Mouse (Mus musculus) midbrain, postnatal 0 days (tissue): ENCODE data around the gene Fam160b1. TPM values are rescaled to one million over a fixed set of nuclear protein-coding genes. Genes with fewer than 3 reads are reported as not detected.

Experiments
- ATAC-seq: fragments of 200-750 bp; cut with Nextera tagmentation; 2 replicates; pipeline ENCODE4 v1.8.0; 2017; ENCODE audit warnings: moderate number of reproducible peaks, mild to moderate bottlenecking, moderate TSS enrichment, moderate library complexity; ENCODE audit not compliant: low FRiP score
- DNase-seq: peaks from one replicate; pipeline ENCODE4 v3.0.0-alpha.2; 2015; ENCODE audit warnings: low spot score
- H3K27ac ChIP-seq: fragments of 300-500 bp; sonication (generic); 2 replicates; pipeline ENCODE4 v1.5.1; 2014; ENCODE audit warnings: low read depth, mild to moderate bottlenecking, low read length, mixed read lengths
- H3K27me3 ChIP-seq: fragments of 300-500 bp; sonication (generic); 2 replicates; pipeline ENCODE4 v1.6.1; 2014; ENCODE audit warnings: low read length, control low read depth, mixed read lengths; ENCODE audit not compliant: insufficient read depth
- H3K36me3 ChIP-seq: fragments of 300-500 bp; sonication (generic); 2 replicates; pipeline ENCODE4 v1.6.1; 2014; ENCODE audit warnings: low read length, control low read depth, mixed read lengths; ENCODE audit not compliant: insufficient read depth
- H3K4me1 ChIP-seq: fragments of 300-500 bp; sonication (generic); 2 replicates; pipeline ENCODE4 v1.6.1; 2014; ENCODE audit warnings: mild to moderate bottlenecking, control low read depth, antibody characterized with exemption, low read length, mixed read lengths; ENCODE audit not compliant: insufficient read depth
- H3K4me2 ChIP-seq: fragments of 300-500 bp; sonication (generic); 2 replicates; pipeline ENCODE4 v1.6.1; 2014; ENCODE audit warnings: low read depth, mild to moderate bottlenecking, low read length, mixed read lengths; ENCODE audit not compliant: poor library complexity, severe bottlenecking
- H3K4me3 ChIP-seq: fragments of 300-500 bp; sonication (generic); 2 replicates; pipeline ENCODE4 v1.5.1; 2014; ENCODE audit warnings: low read depth, mild to moderate bottlenecking, low read length, moderate library complexity
- H3K9ac ChIP-seq: fragments of 300-500 bp; sonication (generic); replicated peaks from 2 replicates; pipeline ENCODE4 v1.6.1; 2014; ENCODE audit warnings: mild to moderate bottlenecking, low read length, moderate library complexity, mixed read lengths; ENCODE audit not compliant: poor library complexity, severe bottlenecking
- H3K9me3 ChIP-seq: fragments of 300-500 bp; sonication (generic); 2 replicates; pipeline ENCODE4 v1.6.1; 2016; ENCODE audit warnings: low read length, control low read depth
- CTCF ChIP-seq: IDR thresholded peaks from 2 replicates; pipeline ENCODE4 v1.5.1; 2016; ENCODE audit warnings: antibody characterized with exemption, mild to moderate bottlenecking
- WGBS: fragments of 180-500 bp; shearing (Covaris S2); extraction: QIAGEN DNeasy Blood & Tissue Kit; methylation state at CpG from one replicate; pipeline ENCODE4 v1.1.7; 2014; 5-methylcytosine and 5-hydroxymethylcytosine counted together
- polyA plus RNA-seq: library from polyadenylated mRNA; unstranded; fragments of >200 nt; fragmentation: Nextera tagmentation; extraction: Ambion mirVana; gene quantifications from 2 replicates; pipeline ENCODE4 v1.2.1, GENCODE M21; 2015
- total RNA-seq: library from RNA; depleted of rRNA; stranded (reverse); fragments of >200 nt; gene quantifications from 2 replicates; pipeline ENCODE4 v1.2.3, GENCODE M21; 2014

Fam160b1 gene
- total and polyA plus RNA-seq, 2 experiments from 2014 or later = 11.0 to 19.9 TPM

DNA sequence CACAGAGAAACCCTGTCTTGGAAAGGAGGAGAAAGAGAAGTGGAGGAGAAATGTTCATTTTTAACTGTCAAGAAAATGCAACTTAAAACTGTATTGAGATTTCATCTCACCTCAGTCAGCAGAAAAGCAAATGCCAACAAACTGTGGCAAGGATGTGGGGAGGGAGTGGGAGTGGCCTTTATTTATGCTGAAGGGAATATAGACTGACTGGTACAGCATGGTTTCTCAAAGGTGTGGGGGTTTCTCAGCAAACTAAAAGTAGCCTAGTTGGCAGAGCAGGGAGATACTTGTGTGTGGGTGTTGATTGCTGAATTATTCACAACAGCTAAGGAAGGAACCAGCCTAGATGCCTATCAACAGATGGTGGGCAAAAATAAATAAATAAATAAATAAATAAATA is 32.8 kb upstream of the Fam160b1 start:
- no peak for TF ChIP-seq CTCF
- Histone ChIP-seq H3K9me3 (no peaks in the 10 kb centered on the region), H3K4me1 (no peaks in the 10 kb centered on the region), H3K9ac (no peak overlapping the region), H3K4me3 (no peak overlapping the region), H3K36me3 (no peaks in the 10 kb centered on the region), H3K27ac (no peak overlapping the region), H3K27me3 (no peaks in the 10 kb centered on the region), H3K4me2 (no peak overlapping the region)
- DNase-seq (no peak), ATAC-seq (no peak)

DNA sequence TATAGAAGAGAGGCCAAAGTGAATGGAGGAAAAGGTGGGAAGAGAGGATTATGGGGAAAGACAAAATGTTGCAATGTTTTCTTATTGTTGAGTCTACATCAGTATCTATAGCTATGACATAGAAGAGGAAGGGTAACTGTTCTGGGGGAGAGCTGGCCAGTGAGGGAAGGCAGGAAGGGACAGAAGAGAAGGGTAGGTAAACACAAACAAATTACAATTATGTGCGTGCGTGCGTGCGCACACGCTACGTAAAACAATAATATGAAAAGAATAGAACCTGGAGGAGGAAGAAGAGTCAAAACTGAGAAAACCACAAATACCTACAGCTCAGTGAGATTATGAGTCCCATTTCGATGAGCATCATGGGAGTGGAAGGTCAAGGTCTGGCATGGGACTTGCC is 32.2 kb upstream of the Fam160b1 start:
- Histone ChIP-seq H3K4me2 (no peak overlapping the region), H3K4me1 (no peaks in the 10 kb centered on the region), H3K4me3 (no peak overlapping the region), H3K27me3 (no peaks in the 10 kb centered on the region), H3K9ac (no peak overlapping the region), H3K36me3 (no peaks in the 10 kb centered on the region), H3K27ac (no peak overlapping the region), H3K9me3 (no peaks in the 10 kb centered on the region)
- DNase-seq (no peak), ATAC-seq (no peak)
- no peak for TF ChIP-seq CTCF
- 97% methylated on average over 7 of the region's 7 CpGs for WGBS

DNA sequence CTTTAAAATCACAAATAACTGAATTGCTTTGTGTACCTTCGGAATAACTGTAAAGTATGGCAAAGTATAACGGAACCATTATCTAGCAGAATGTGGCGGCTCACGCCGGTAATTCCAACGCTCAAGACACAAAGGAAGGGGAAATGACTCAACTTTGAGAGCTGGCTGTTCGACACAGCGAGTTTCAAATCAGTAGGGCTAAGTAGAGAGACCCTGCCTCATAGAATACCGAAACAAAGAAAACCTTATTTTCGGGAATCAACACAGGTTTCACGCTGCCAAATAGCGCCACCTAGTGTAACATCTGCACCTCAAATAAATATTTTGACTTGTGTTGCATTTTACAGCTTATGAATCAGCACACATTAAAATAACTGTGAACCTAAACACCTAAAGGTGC is 31.7 kb upstream of the Fam160b1 start:
- H3K4me3 ChIP-seq = no peak overlapping the region
- no peaks in the 10 kb centered on the region for H3K4me1 ChIP-seq
- no peaks in the 10 kb centered on the region for H3K9me3 ChIP-seq
- TF ChIP-seq CTCF = peak; percentile 80
- H3K27me3 ChIP-seq = no peaks in the 10 kb centered on the region
- H3K9ac ChIP-seq = no peak overlapping the region
- DNase-seq (peak; percentile 56), ATAC-seq (no peak)
- no peak overlapping the region for H3K4me2 ChIP-seq
- H3K36me3 ChIP-seq = no peaks in the 10 kb centered on the region
- no peak overlapping the region for H3K27ac ChIP-seq
- 57% methylated on average over 12 of the region's 12 CpGs for WGBS

DNA sequence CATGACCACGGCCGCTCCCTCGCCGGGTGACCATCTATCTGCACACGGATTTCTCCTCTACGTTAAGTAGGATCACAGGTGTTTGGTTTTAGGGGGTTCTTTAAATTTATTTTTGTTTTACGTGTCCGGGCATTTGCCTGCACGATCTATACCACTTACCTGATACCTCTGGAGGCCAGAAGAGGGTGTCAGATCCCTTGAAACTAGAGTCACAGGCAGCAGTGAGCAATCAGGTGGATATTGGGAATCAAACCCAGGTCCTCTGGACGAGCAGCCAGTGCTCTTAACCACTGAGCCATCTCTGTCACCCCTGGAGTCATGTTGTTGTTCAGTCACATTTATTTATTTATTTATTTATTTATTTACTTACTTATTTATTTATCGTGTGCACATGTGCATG is 30.2 kb upstream of the Fam160b1 start:
- H3K27ac ChIP-seq = no peak overlapping the region
- no peak for ATAC-seq
- no peaks in the 10 kb centered on the region for H3K4me1 ChIP-seq
- H3K4me3 ChIP-seq = no peak overlapping the region
- H3K9me3 ChIP-seq = no peaks in the 10 kb centered on the region
- no peak for DNase-seq
- no peak overlapping the region for H3K9ac ChIP-seq
- no peaks in the 10 kb centered on the region for H3K27me3 ChIP-seq
- no peak overlapping the region for H3K4me2 ChIP-seq
- H3K36me3 ChIP-seq = no peaks in the 10 kb centered on the region
- 80% methylated on average over 11 of the region's 11 CpGs for WGBS
- TF ChIP-seq CTCF = peak; percentile 34; the same call in 1 of the 2 replicates

DNA sequence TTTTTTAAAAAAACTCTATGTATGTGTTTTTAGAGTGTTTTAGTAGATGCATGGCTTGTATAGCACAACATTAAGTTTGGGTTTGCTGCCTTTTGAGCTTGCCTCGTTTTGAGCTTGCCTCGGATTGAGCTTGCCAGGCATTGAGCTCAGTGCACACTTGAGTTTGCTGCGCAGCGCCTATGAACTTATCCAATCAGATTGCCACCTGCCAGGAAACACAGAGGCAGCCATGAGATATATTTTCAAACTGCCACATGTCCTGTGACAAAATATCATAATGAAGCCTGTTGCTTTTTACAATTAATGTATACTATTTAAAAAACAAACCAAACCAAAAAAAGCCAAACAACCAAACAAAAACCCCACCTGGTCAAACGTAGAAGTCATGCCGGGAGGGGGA is 29.2 kb upstream of the Fam160b1 start:
- Histone ChIP-seq H3K4me1 (no peaks in the 10 kb centered on the region), H3K27me3 (no peaks in the 10 kb centered on the region), H3K9ac (no peak overlapping the region), H3K4me3 (no peak overlapping the region), H3K27ac (no peak overlapping the region), H3K9me3 (no peaks in the 10 kb centered on the region), H3K4me2 (no peak overlapping the region), H3K36me3 (no peaks in the 10 kb centered on the region)
- no peak for TF ChIP-seq CTCF
- WGBS = 88% methylated on average over 6 of the region's 6 CpGs
- no peak for ATAC-seq
- DNase-seq = no peak

DNA sequence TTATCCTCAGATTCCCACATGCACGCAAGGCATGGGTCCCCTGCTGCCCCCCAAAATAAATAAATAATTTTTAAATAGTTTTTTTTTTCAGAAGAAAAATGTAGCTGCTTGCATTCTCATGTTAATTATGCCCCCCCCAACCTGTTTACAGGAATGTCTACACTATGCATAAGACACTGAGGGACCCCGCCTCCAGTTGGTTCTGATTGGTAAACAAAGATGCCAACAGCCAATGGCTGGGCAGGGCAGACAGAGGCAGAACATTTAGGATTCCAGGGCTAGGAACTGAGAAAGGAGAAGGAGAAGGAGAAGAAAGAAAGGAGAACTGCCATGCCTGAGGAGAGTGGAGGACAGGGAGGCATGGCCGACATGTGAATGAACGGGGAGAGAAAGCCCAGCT is 27.1 kb upstream of the Fam160b1 start:
- Histone ChIP-seq H3K27ac (no peak overlapping the region), H3K9ac (no peak overlapping the region), H3K9me3 (no peaks in the 10 kb centered on the region), H3K4me2 (no peak overlapping the region), H3K4me3 (no peak overlapping the region), H3K4me1 (no peaks in the 10 kb centered on the region), H3K27me3 (no peaks in the 10 kb centered on the region), H3K36me3 (no peaks in the 10 kb centered on the region)
- whole genome bisulfite sequencing = 93% methylated on average over 4 of the region's 4 CpGs
- no peak for TF ChIP-seq CTCF
- DNase-seq (no peak), ATAC-seq (no peak)
